Mouse (Mus musculus) embryonic facial prominence, embryonic 14.5 days (tissue): Measurements from ENCODE around the gene Thsd7b. TPM values are rescaled to one million over a fixed set of nuclear protein-coding genes. Genes with fewer than 3 reads are reported as not detected.

Experiments used
- ATAC-seq: fragments of 200-750 bp; cut with Nextera tagmentation; 2 replicates; pipeline ENCODE4 v1.8.0; 2017; ENCODE audit warnings: low read depth, moderate number of reproducible peaks, moderate TSS enrichment
- DNase-seq: peaks from one replicate; pipeline ENCODE4 v3.0.0-alpha.2; 2015; ENCODE audit warnings: low spot score
- H3K27ac ChIP-seq: fragments of 300-500 bp; sonication (generic); replicated peaks from 2 replicates; pipeline ENCODE4 v1.5.1; 2014; ENCODE audit warnings: low read depth, mild to moderate bottlenecking, low read length, moderate library complexity
- H3K27me3 ChIP-seq: fragments of 300-500 bp; sonication (generic); replicated peaks from 2 replicates; pipeline ENCODE4 v1.6.1; 2014; ENCODE audit warnings: low read length; ENCODE audit not compliant: control insufficient read depth, insufficient read depth
- H3K36me3 ChIP-seq: fragments of 300-500 bp; sonication (generic); 2 replicates; pipeline ENCODE4 v1.6.1; 2014; ENCODE audit warnings: low read length, mixed read lengths; ENCODE audit not compliant: control insufficient read depth, insufficient read depth
- H3K4me1 ChIP-seq: fragments of 300-500 bp; sonication (generic); 2 replicates; pipeline ENCODE4 v1.6.1; 2014; ENCODE audit warnings: antibody characterized with exemption, low read length; ENCODE audit not compliant: control insufficient read depth, insufficient read depth
- H3K4me2 ChIP-seq: fragments of 300-500 bp; sonication (generic); 2 replicates; pipeline ENCODE4 v1.6.1; 2014; ENCODE audit warnings: low read depth, mild to moderate bottlenecking, low read length, moderate library complexity, mixed read lengths
- H3K4me3 ChIP-seq: fragments of 300-500 bp; sonication (generic); 2 replicates; pipeline ENCODE4 v1.5.1; 2014; ENCODE audit warnings: low read depth, mild to moderate bottlenecking, low read length
- H3K9ac ChIP-seq: fragments of 300-500 bp; sonication (generic); 2 replicates; pipeline ENCODE4 v1.6.1; 2014; ENCODE audit warnings: low read depth, mild to moderate bottlenecking, low read length, moderate library complexity, mixed read lengths
- H3K9me3 ChIP-seq: fragments of 300-500 bp; sonication (generic); 2 replicates; pipeline ENCODE4 v1.6.1; 2016; ENCODE audit warnings: low read length; ENCODE audit not compliant: control insufficient read depth
- WGBS: fragments of 180-500 bp; shearing (Covaris S2); extraction: QIAGEN DNeasy Blood & Tissue Kit; methylation state at CpG from one replicate; pipeline ENCODE4 v1.1.7; 2014; 5-methylcytosine and 5-hydroxymethylcytosine counted together
- polyA plus RNA-seq: library from polyadenylated mRNA; unstranded; fragments of >200 nt; fragmentation: Nextera tagmentation; extraction: Ambion mirVana; gene quantifications from 2 replicates; pipeline ENCODE4 v1.2.1, GENCODE M21; 2014

Gene Thsd7b
- polyA plus RNA-seq, result 6.7 and 8.4 TPM in 2 replicates

GRCm38 (mm10) chr1:129272982-129273937, at the start of gene Thsd7b:
Gene Thsd7b, plus strand, starts transcription at chr1:129273302.
- Histone ChIP-seq H3K4me1 (0 out of 2 replicates have a peak, but pooled peaks cover 3% of the 10 kb centered on the region), H3K9me3 (no peaks in the 10 kb centered on the region), H3K4me3 (peak within 1 kb of the TSS; percentile 55), H3K27ac (peak within 1 kb of the TSS; percentile 8; the same call in 1 of the 2 replicates), H3K9ac (peak within 1 kb of the TSS; percentile 62), H3K36me3 (no peaks in the 10 kb centered on the region), H3K27me3 (peaks cover 30% of the 10 kb centered on the region), H3K4me2 (peak within 1 kb of the TSS; percentile 87)
- ATAC-seq (peak; percentile 89), DNase-seq (peak; percentile 46)
- 1% methylated on average over 25 of the region's 45 CpGs for WGBS

DNA sequence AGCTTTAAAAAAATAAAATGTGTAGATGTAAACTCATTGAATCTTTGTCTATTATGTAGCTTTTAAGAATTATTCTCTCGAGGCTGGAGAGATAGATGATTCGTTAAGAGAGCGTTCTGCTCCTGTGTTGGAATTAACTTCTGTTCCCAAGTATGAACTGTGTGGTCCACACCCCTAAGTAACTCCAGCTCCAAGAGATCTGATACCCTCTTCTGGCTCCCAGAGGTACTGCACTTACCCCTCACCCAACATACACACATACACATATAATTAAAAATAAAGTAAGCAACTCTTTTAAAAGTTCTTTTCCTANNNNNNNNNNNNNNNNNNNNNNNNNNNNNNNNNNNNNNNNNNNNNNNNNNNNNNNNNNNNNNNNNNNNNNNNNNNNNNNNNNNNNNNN, 28.8 kb upstream of the Thsd7b start:
- Histone ChIP-seq H3K9me3 (no peaks in the 10 kb centered on the region), H3K4me2 (no peak overlapping the region), H3K9ac (no peak overlapping the region), H3K4me3 (no peak overlapping the region), H3K4me1 (no peaks in the 10 kb centered on the region), H3K27ac (no peak overlapping the region), H3K36me3 (no peaks in the 10 kb centered on the region), H3K27me3 (no peaks in the 10 kb centered on the region)
- ATAC-seq (no peak), DNase-seq (no peak)
- 59% methylated on average over 3 of the region's 3 CpGs for WGBS

DNA sequence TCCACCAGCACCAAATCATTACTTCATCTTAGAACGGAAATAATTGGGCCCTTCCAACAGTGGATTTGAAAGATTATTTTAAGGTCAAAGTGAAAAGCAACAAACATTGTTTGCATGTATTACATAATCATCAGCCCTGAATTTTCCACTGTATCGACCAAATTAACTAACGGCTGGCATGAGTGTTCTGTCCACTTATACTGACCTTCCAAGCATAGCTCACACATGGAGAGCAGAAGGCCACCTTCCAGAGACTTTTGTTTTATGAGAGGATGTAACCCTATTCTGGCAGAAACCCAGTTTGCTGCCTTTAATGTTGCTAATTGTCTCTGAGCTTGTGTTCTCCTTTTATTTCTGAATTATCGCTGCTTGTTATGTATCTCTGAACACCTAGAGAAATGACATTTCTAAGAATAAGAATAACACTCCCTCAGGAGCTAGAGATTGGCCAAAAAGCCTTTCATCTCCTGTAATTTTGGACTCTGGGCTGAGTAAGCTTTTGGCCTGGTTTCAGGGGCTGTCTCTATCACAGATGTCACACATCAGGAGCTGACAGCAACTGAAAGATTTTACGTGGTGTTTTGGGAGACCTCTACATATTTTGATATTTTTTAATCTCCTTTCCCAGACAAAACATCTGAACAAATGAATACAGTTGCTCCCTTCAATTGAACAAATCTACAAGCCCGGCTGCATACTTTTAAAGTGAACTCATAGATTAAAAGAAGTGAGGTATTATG, 22.2 kb upstream of the Thsd7b start:
- Histone ChIP-seq H3K9ac (no peak overlapping the region), H3K9me3 (no peaks in the 10 kb centered on the region), H3K4me2 (no peak overlapping the region), H3K4me1 (no peaks in the 10 kb centered on the region), H3K36me3 (no peaks in the 10 kb centered on the region), H3K27me3 (no peaks in the 10 kb centered on the region), H3K27ac (no peak overlapping the region), H3K4me3 (no peak overlapping the region)
- 70% methylated on average over 6 of the region's 6 CpGs for WGBS
- DNase-seq, result peak; percentile 28
- ATAC-seq, result no peak

DNA sequence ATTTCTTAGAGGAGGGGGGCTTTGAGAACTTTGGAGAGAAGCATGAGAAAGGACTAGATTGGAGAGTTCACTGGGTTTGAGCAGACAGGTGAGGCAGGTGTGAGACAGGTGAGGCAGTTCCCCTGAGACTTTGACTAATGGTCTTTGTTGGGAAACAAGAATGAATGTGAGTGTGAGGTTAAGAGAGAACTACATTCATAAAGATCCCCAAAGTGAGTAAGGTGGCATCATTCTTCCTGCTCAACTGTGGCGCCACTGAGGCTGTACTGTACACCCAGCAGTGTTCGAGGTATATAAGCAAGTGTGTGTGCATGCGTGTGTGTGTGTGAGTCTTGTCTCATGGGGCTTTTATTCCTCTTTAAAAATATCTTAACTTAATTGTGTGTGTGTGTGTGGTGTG, 6.4 kb upstream of the Thsd7b start:
- H3K4me2 ChIP-seq, result no peak overlapping the region
- H3K9me3 ChIP-seq, result no peaks in the 10 kb centered on the region
- H3K4me1 ChIP-seq, result no peaks in the 10 kb centered on the region
- H3K9ac ChIP-seq, result no peak overlapping the region
- H3K36me3 ChIP-seq, result no peaks in the 10 kb centered on the region
- ATAC-seq, result peak; percentile 67; the same call in 1 of the 2 replicates
- WGBS, result 82% methylated on average over 3 of the region's 3 CpGs
- no peak for DNase-seq
- no peak overlapping the region for H3K27ac ChIP-seq
- H3K4me3 ChIP-seq, result no peak overlapping the region
- H3K27me3 ChIP-seq, result no peaks in the 10 kb centered on the region

GRCm38 (mm10) chr1:129304173-129304572, 31.1 kb downstream of the Thsd7b start:
- Histone ChIP-seq H3K4me3 (no peak overlapping the region), H3K9me3 (no peaks in the 10 kb centered on the region), H3K27me3 (no peaks in the 10 kb centered on the region), H3K4me2 (no peak overlapping the region), H3K36me3 (no peaks in the 10 kb centered on the region), H3K9ac (no peak overlapping the region), H3K27ac (no peak overlapping the region), H3K4me1 (no peaks in the 10 kb centered on the region)
- WGBS, result 92% methylated on average over 1 of the region's 1 CpGs
- ATAC-seq, result no peak
- no peak for DNase-seq

DNA sequence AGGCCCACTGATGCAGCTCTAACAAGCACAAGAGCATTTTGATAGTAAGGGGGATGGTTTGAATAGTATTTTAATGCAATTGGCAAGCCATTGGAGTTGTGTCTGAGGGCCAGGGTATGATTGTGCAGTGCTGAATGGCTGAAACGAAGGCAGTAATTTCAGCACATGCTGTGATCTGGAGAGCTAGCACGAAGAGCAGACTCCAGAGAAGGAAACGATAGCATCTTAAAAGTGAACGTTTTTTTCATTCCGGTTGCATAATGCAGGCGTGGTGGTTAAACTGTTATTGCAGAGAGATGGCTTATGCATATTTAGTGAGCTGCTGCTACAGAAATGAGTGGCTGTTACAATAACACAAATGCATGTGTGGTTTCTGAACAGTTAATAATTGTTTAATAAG, 51.3 kb downstream of the Thsd7b start:
- ATAC-seq (no peak), DNase-seq (no peak)
- Histone ChIP-seq H3K4me2 (no peak overlapping the region), H3K36me3 (no peaks in the 10 kb centered on the region), H3K9me3 (no peaks in the 10 kb centered on the region), H3K27me3 (no peaks in the 10 kb centered on the region), H3K4me1 (no peaks in the 10 kb centered on the region), H3K9ac (no peak overlapping the region), H3K4me3 (no peak overlapping the region), H3K27ac (no peak overlapping the region)
- 60% methylated on average over 6 of the region's 6 CpGs for WGBS

- H3K4me3 ChIP-seq, result no peak overlapping the region
- H3K36me3 ChIP-seq, result no peaks in the 10 kb centered on the region
- H3K9me3 ChIP-seq, result no peaks in the 10 kb centered on the region
- no peak for ATAC-seq
- no peak overlapping the region for H3K4me2 ChIP-seq
- H3K27me3 ChIP-seq, result no peaks in the 10 kb centered on the region
- no peak for DNase-seq
- H3K27ac ChIP-seq, result no peak overlapping the region
- 47% methylated on average over 2 of the region's 2 CpGs for WGBS
- H3K4me1 ChIP-seq, result no peaks in the 10 kb centered on the region
- H3K9ac ChIP-seq, result no peak overlapping the region
Measured at GRCm38 (mm10) chr1:129324798-129325197, 51.7 kb downstream of the Thsd7b start.

DNA sequence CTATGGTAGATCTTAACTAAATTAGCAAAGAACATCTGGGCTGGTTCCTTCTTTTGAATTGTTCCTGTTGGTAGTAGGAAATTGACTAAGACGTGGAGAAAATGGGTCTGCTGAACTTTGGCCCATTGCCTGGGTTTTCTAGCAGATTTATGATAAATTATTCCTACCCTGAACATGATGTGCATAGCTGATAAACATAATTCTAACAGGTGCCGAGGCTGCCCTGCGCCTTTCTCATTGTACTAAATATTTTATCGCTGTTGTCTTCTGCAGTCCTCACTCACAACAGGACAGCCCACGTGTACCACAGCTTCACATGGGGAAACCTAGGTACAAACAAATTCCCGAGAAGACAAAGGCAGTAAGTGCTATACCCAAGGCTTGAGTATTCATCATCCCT, 83.5 kb downstream of the Thsd7b start:
- no peaks in the 10 kb centered on the region for H3K4me1 ChIP-seq
- H3K4me3 ChIP-seq, result no peak overlapping the region
- no peak overlapping the region for H3K27ac ChIP-seq
- H3K4me2 ChIP-seq, result no peak overlapping the region
- no peak for ATAC-seq
- DNase-seq, result no peak
- no peak overlapping the region for H3K9ac ChIP-seq
- no peaks in the 10 kb centered on the region for H3K27me3 ChIP-seq
- no peaks in the 10 kb centered on the region for H3K36me3 ChIP-seq
- H3K9me3 ChIP-seq, result no peaks in the 10 kb centered on the region
- 67% methylated on average over 6 of the region's 6 CpGs for WGBS
